ENCODE assay signal across 1 mouse cellular context in genomic region chr11:95563849-95564248, GRCm38 (mm10).
TF ChIP-seq lines count a peak whose summit lies in the region.

No protein-coding gene starts in this region.

TF ChIP-seq in MEL, 35 proteins besides CTCF, POLR2A, EP300 and RAD21 (continued from another document):
- no peak for TF ChIP-seq TAL1 (IDR thresholded peaks at IDR 0.05; ENCODE audit: low read length)
